In the genomic region with DNA sequence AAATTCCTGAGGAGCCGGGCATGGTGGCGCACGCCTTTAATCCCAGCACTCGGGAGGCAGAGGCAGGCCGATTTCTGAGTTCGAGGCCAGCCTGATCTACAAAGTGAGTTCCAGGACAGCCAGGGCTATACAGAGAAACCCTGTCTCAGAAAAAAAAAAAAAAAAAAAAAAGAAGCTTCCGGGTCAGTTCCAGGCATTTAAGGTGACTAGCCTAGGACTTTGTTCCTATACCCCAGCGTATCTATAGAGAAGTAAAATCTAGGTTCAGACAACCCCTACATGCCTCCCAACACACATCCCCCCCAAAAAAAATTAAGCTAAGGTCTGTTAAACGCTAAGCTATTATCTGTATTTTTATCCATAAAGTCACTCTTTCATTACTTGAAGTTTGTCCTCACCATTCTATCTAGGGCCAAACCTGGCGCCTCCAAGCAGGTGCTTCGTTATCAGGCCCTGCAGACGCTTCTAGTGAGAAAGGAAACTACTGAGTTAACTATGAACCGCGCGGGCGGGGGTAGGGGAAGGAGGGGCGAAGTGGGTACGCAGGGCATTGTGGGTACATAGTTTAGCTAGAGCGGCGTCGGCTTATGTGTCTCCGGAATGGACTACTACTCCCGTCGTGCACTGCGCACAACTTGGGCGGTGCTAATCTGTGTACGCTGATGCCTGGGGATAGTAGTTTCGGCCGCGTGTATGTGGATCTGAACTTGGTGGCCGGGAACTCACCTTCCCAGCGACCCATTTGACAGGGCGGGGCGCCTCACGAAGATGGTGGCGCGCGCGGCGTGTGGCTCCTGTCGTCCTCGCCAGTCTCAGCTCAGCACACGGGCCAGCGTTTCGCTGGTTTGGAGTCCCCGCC, we compare ENCODE assay signal across 8 mouse cellular contexts. TPM values are rescaled to one million over a fixed set of nuclear protein-coding genes. Genes with fewer than 3 reads are reported as not detected.
DNase-seq lines count a peak whose midpoint lies in the region; ATAC-seq and TF ChIP-seq lines count a peak whose summit lies in the region.

Gene Ifrd2, plus strand, starts transcription at position 669 of the 859 bp plus-strand sequence.

- peak; percentile 96 for ATAC-seq in heart, embryonic 11.5 days (replicated peaks; ENCODE audit: insufficient number of reproducible peaks, low FRiP score, low TSS enrichment)
- ATAC-seq in kidney, embryonic 16.5 days (ENCODE audit: low FRiP score, low TSS enrichment) = peak; percentile 98

- H3K4me3 ChIP-seq in C2C12 (ENCODE audit: insufficient read depth, poor library complexity, severe bottlenecking) = peak within 1 kb of the TSS; percentile 70
- peak within 1 kb of the TSS; percentile 78 for H3K4me3 ChIP-seq in erythroblast, embryonic 14.5 days (replicated peaks)
- H3K4me3 ChIP-seq in heart, embryonic 11.5 days (ENCODE audit: low read depth, low read length) = peak within 1 kb of the TSS; percentile 74
- H3K4me3 ChIP-seq in kidney, embryonic 16.5 days (ENCODE audit: low read length) = peak within 1 kb of the TSS; percentile 80
- peak within 1 kb of the TSS; percentile 61 for H3K4me3 ChIP-seq in liver, adult 2 months (ENCODE audit: insufficient read depth, low read depth, low read length)
- peak within 1 kb of the TSS; percentile 53 for H3K4me3 ChIP-seq in myocyte

- WGBS in heart, embryonic 11.5 days (ENCODE audit: insufficient replicate concordance) = 13% methylated on average over 46 of the region's 46 CpGs
- 12% methylated on average over 46 of the region's 46 CpGs for WGBS in kidney, embryonic 16.5 days
- 9% methylated on average over 46 of the region's 46 CpGs for WGBS in liver, adult 2 months

- H3K4me1 ChIP-seq in erythroblast, embryonic 14.5 days (ENCODE audit: control insufficient read depth) = peaks cover 84% of the 10 kb centered on the region
- peaks cover 22% of the 10 kb centered on the region for H3K4me1 ChIP-seq in heart, embryonic 11.5 days (ENCODE audit: control insufficient read depth, insufficient read depth, low read length)
- peaks cover 13% of the 10 kb centered on the region for H3K4me1 ChIP-seq in kidney, embryonic 16.5 days (ENCODE audit: insufficient read depth, low read length)
- H3K4me1 ChIP-seq in liver, adult 2 months (ENCODE audit: control insufficient read depth, insufficient read depth, low read length) = peaks cover 25% of the 10 kb centered on the region

- TF ChIP-seq CTCF in C2C12 (IDR thresholded peaks at IDR 0.05; ENCODE audit: control insufficient read depth, insufficient read depth, insufficient read length) = no peak
- no peak for TF ChIP-seq CTCF in brain, embryonic 14.5 days (IDR thresholded peaks at IDR 0.05; ENCODE audit: borderline replicate concordance, extremely low read depth, insufficient read depth, insufficient read length)
- no peak for TF ChIP-seq CTCF in liver, adult 2 months (IDR thresholded peaks at IDR 0.05; ENCODE audit: low read depth, low read length)

- no peaks in the 10 kb centered on the region for H3K9me3 ChIP-seq in erythroblast, embryonic 14.5 days (ENCODE audit: control insufficient read depth, low read length)
- no peaks in the 10 kb centered on the region for H3K9me3 ChIP-seq in heart, embryonic 11.5 days (replicated peaks; ENCODE audit: control insufficient read depth, low read length)
- no peaks in the 10 kb centered on the region for H3K9me3 ChIP-seq in kidney, embryonic 16.5 days (ENCODE audit: low read length)

- H3K4me2 ChIP-seq in heart, embryonic 11.5 days = peak within 1 kb of the TSS; percentile 91
- H3K4me2 ChIP-seq in kidney, embryonic 16.5 days (replicated peaks; ENCODE audit: low read depth, low read length) = peak within 1 kb of the TSS; percentile 95
- H3K4me2 ChIP-seq in myocyte (ENCODE audit: low read depth) = peak within 1 kb of the TSS; percentile 88

- H3K9ac ChIP-seq in heart, embryonic 11.5 days (ENCODE audit: low read depth, low read length) = peak within 1 kb of the TSS; percentile 85
- H3K9ac ChIP-seq in kidney, embryonic 16.5 days (replicated peaks; ENCODE audit: low read length) = peak within 1 kb of the TSS; percentile 76
- peak within 1 kb of the TSS; percentile 28 for H3K9ac ChIP-seq in liver, adult 2 months (ENCODE audit: low read depth, low read length)

- DNase-seq in brain, embryonic 14.5 days (ENCODE audit: low read depth) = peak; percentile 100
- DNase-seq in liver, adult 2 months (ENCODE audit: extremely low read depth, low read depth, low spot score) = peak; percentile 99
- peak; percentile 99 for DNase-seq in splenic B cell, adult 2 months (ENCODE audit: low read depth, low spot score)

- peaks cover 21% of the 10 kb centered on the region for H3K79me3 ChIP-seq in C2C12 (ENCODE audit: low read depth)

- H3K27ac ChIP-seq in heart, embryonic 11.5 days (ENCODE audit: low read depth, low read length) = peak within 1 kb of the TSS; percentile 80
- H3K27ac ChIP-seq in kidney, embryonic 16.5 days (ENCODE audit: low read length) = peak within 1 kb of the TSS; percentile 62; the same call in 1 of the 2 replicates
- peak within 1 kb of the TSS; percentile 88 for H3K27ac ChIP-seq in liver, adult 2 months (replicated peaks; ENCODE audit: insufficient read depth, low read depth, low read length)

- peak within 1 kb of the TSS; percentile 82 for H3ac ChIP-seq in C2C12 (ENCODE audit: control insufficient read depth, insufficient read length, low read depth)
- peak within 1 kb of the TSS; percentile 48 for H3ac ChIP-seq in myocyte (ENCODE audit: control insufficient read depth, insufficient read length)

- H3K79me2 ChIP-seq in C2C12 (ENCODE audit: control insufficient read depth, insufficient read depth) = peaks cover 35% of the 10 kb centered on the region
- H3K79me2 ChIP-seq in liver, adult 2 months (ENCODE audit: control insufficient read depth, insufficient read depth, low read length) = no peaks in the 10 kb centered on the region
- H3K79me2 ChIP-seq in myocyte (ENCODE audit: control insufficient read depth, insufficient read depth) = peaks cover 14% of the 10 kb centered on the region

- H3K36me3 ChIP-seq in C2C12 (ENCODE audit: control insufficient read depth, insufficient read depth) = peaks cover 24% of the 10 kb centered on the region
- H3K36me3 ChIP-seq in erythroblast, embryonic 14.5 days (ENCODE audit: control insufficient read depth) = peaks cover 82% of the 10 kb centered on the region
- H3K36me3 ChIP-seq in heart, embryonic 11.5 days (ENCODE audit: control insufficient read depth, insufficient read depth, low read length) = peaks cover 20% of the 10 kb centered on the region
- peaks cover 38% of the 10 kb centered on the region for H3K36me3 ChIP-seq in kidney, embryonic 16.5 days (ENCODE audit: insufficient read depth, low read length)
- peaks cover 4% of the 10 kb centered on the region; the same call in 1 of the 2 replicates for H3K36me3 ChIP-seq in liver, adult 2 months (ENCODE audit: control insufficient read depth, insufficient read depth, low read length)
- no peaks in the 10 kb centered on the region for H3K36me3 ChIP-seq in myocyte (ENCODE audit: control insufficient read depth, insufficient read depth)
- peaks cover 8% of the 10 kb centered on the region for H3K36me3 ChIP-seq in splenic B cell, adult 2 months (ENCODE audit: control insufficient read depth, insufficient read depth, low read length, poor library complexity, severe bottlenecking)

- no peaks in the 10 kb centered on the region for H3K27me3 ChIP-seq in C2C12 (ENCODE audit: control insufficient read depth, insufficient read depth, insufficient read length)
- H3K27me3 ChIP-seq in erythroblast, embryonic 14.5 days (ENCODE audit: control insufficient read depth) = no peaks in the 10 kb centered on the region; the same call in 1 of the 2 replicates
- H3K27me3 ChIP-seq in heart, embryonic 11.5 days (ENCODE audit: control insufficient read depth, insufficient read depth, low read length) = no peaks in the 10 kb centered on the region
- no peaks in the 10 kb centered on the region for H3K27me3 ChIP-seq in kidney, embryonic 16.5 days (ENCODE audit: insufficient read depth, low read length)
- H3K27me3 ChIP-seq in liver, adult 2 months (ENCODE audit: control insufficient read depth, insufficient read depth, low read length) = no peaks in the 10 kb centered on the region
- H3K27me3 ChIP-seq in myocyte (ENCODE audit: control insufficient read depth, insufficient read depth, insufficient read length) = no peaks in the 10 kb centered on the region
- no peaks in the 10 kb centered on the region for H3K27me3 ChIP-seq in splenic B cell, adult 2 months (ENCODE audit: control insufficient read depth, insufficient read depth, low read length, poor library complexity, severe bottlenecking)

- TF ChIP-seq POLR2A in brain, embryonic 14.5 days (IDR thresholded peaks at IDR 0.05; ENCODE audit: borderline replicate concordance, extremely low read depth, insufficient read depth, insufficient read length, poor library complexity, severe bottlenecking) = peak; percentile 59; the same call in 1 of the 2 replicates
- TF ChIP-seq POLR2A in liver, adult 2 months (IDR thresholded peaks at IDR 0.05; ENCODE audit: extremely low read depth, insufficient read depth, low read length) = no peak
- TF ChIP-seq POLR2A in myocyte (IDR thresholded peaks at IDR 0.05; ENCODE audit: insufficient read length, low read depth) = peak; percentile 75

TF ChIP-seq in C2C12, 6 proteins besides CTCF, POLR2A, EP300 and RAD21 (continues in another document):
- TF ChIP-seq FOSL1 (IDR thresholded peaks at IDR 0.05; ENCODE audit: insufficient read depth, low read length, poor library complexity, severe bottlenecking) = no peak
- no peak for TF ChIP-seq MAX (IDR thresholded peaks at IDR 0.05)
- TF ChIP-seq CEBPB (IDR thresholded peaks at IDR 0.05; ENCODE audit: low read depth) = no peak
- TF ChIP-seq MYOD1 (IDR thresholded peaks at IDR 0.05; ENCODE audit: control insufficient read depth, insufficient read length, low read depth) = no peak
- no peak for TF ChIP-seq USF1 (IDR thresholded peaks at IDR 0.05; ENCODE audit: low read depth)

TF ChIP-seq in myocyte, 11 proteins besides CTCF, POLR2A, EP300 and RAD21 (continues in another document):
- TF ChIP-seq POLR2AphosphoS2 (IDR thresholded peaks at IDR 0.05; ENCODE audit: insufficient read length, low read depth) = peak; percentile 88
- TF ChIP-seq USF1 (IDR thresholded peaks at IDR 0.05; ENCODE audit: low read depth) = no peak
- TF ChIP-seq MAX (IDR thresholded peaks at IDR 0.05; ENCODE audit: low read depth) = no peak
- no peak for TF ChIP-seq MYOD1 (IDR thresholded peaks at IDR 0.05; ENCODE audit: control insufficient read depth in 1 of 3, insufficient read length in 2 of 3, low read depth in 2 of 3)
- TF ChIP-seq TCF12 (IDR thresholded peaks at IDR 0.05; ENCODE audit: insufficient read depth, poor library complexity, severe bottlenecking) = no peak
- TF ChIP-seq E2F4 (IDR thresholded peaks at IDR 0.05; ENCODE audit: insufficient read depth) = peak; percentile 10

RNA-seq across cellular contexts. Expression of gene Ifrd2, which starts in this region (rescaled TPM):
- polyA plus RNA-seq in C2C12 (2012; fragmentation: generic; extraction: Trizol) = 71.7 TPM
- 21.4 and 29.6 TPM in 2 replicates for polyA plus RNA-seq in brain, embryonic 14.5 days (2012; rRNA removed)
- 79.9 and 91.3 TPM in 2 replicates for polyA plus RNA-seq in erythroblast, embryonic 14.5 days (2012)
- 57.5 and 59.1 TPM in 2 replicates for polyA plus RNA-seq in heart, embryonic 11.5 days (2014; fragmentation: Nextera tagmentation; extraction: Ambion mirVana)
- 60.7 and 64.3 TPM in 2 replicates for polyA plus RNA-seq in kidney, embryonic 16.5 days (2015; fragmentation: Nextera tagmentation; extraction: Ambion mirVana)
- total RNA-seq in liver, adult 2 months (2014; rRNA removed) = 21.5 and 32.2 TPM in 2 replicates
- polyA plus RNA-seq in liver, adult 2 months (2012; rRNA removed) = 54.6 and 56.2 TPM in 2 replicates
- 29.4 TPM for polyA plus RNA-seq in myocyte (2012; fragmentation: generic; extraction: Trizol)

Comparison
In these comparisons a context has a peak if more than half of its experiments do, and no peak if none do; other contexts are left out.
1. Peak in every context shown above with its lines: DNase-seq, ATAC-seq, H3K4me3 ChIP-seq and H3K27ac ChIP-seq.
2. H3K9ac ChIP-seq: peak in every context shown above with its lines; median percentile 85 in heart, embryonic 11.5 days; 76 in kidney, embryonic 16.5 days; 28 in liver, adult 2 months.